Mouse (Mus musculus) heart, postnatal 0 days (tissue): ENCODE data around the gene Clic4. TPM values are rescaled to one million over a fixed set of nuclear protein-coding genes. Genes with fewer than 3 reads are reported as not detected.
A peak's percentile ranks its signal among the peaks of the same experiment; 100 is the strongest.

ENCODE experiments used
- ATAC-seq: fragments of 200-750 bp; cut with Nextera tagmentation; 2 replicates; pipeline ENCODE4 v1.8.0; 2017; ENCODE audit warnings: low read depth, moderate number of reproducible peaks, moderate library complexity; ENCODE audit not compliant: insufficient read depth
- DNase-seq: peaks from one replicate; pipeline ENCODE4 v3.0.0-alpha.2; 2016; ENCODE audit warnings: low spot score
- H3K27ac ChIP-seq: fragments of 300-500 bp; sonication (generic); 2 replicates; pipeline ENCODE4 v1.5.1; 2014; ENCODE audit warnings: low read depth, mild to moderate bottlenecking
- H3K27me3 ChIP-seq: fragments of 300-500 bp; sonication (generic); 2 replicates; pipeline ENCODE4 v1.6.1; 2014; ENCODE audit warnings: low read length, mixed read lengths; ENCODE audit not compliant: control insufficient read depth, insufficient read depth
- H3K36me3 ChIP-seq: fragments of 300-500 bp; sonication (generic); replicated peaks from 2 replicates; pipeline ENCODE4 v1.6.1; 2014; ENCODE audit warnings: low read length, mixed read lengths; ENCODE audit not compliant: control insufficient read depth, insufficient read depth
- H3K4me1 ChIP-seq: fragments of 300-500 bp; sonication (generic); 2 replicates; pipeline ENCODE4 v1.6.1; 2014; ENCODE audit warnings: antibody characterized with exemption; ENCODE audit not compliant: control insufficient read depth, insufficient read depth
- H3K4me2 ChIP-seq: fragments of 300-500 bp; sonication (generic); 2 replicates; pipeline ENCODE4 v1.6.1; 2014; ENCODE audit warnings: low read depth, mild to moderate bottlenecking, low read length, moderate library complexity
- H3K4me3 ChIP-seq: fragments of 300-500 bp; sonication (generic); 2 replicates; pipeline ENCODE4 v1.5.1; 2014; ENCODE audit warnings: low read depth, low read length
- H3K9ac ChIP-seq: fragments of 300-500 bp; sonication (generic); replicated peaks from 2 replicates; pipeline ENCODE4 v1.6.1; 2014; ENCODE audit warnings: low read depth, low read length, mixed read lengths
- H3K9me3 ChIP-seq: fragments of 300-500 bp; sonication (generic); replicated peaks from 2 replicates; pipeline ENCODE4 v1.6.1; 2016; ENCODE audit warnings: low read length; ENCODE audit not compliant: control insufficient read depth
- CTCF ChIP-seq: IDR thresholded peaks from 2 replicates; pipeline ENCODE4 v1.5.1; 2016; ENCODE audit warnings: antibody characterized with exemption, control low read depth, low read depth
- EP300 ChIP-seq: IDR thresholded peaks from 2 replicates; pipeline ENCODE4 v1.6.1; 2016; ENCODE audit warnings: antibody characterized with exemption, low read depth
- WGBS: fragments of 180-500 bp; shearing (Covaris S2); extraction: QIAGEN DNeasy Blood & Tissue Kit; methylation state at CpG from one replicate; pipeline ENCODE4 v1.1.7; 2014; 5-methylcytosine and 5-hydroxymethylcytosine counted together
- polyA plus RNA-seq: library from polyadenylated mRNA; unstranded; fragments of >200 nt; fragmentation: Nextera tagmentation; extraction: Ambion mirVana; gene quantifications from 2 replicates; pipeline ENCODE4 v1.2.1, GENCODE M21; 2015
- total RNA-seq: library from RNA; depleted of rRNA; stranded (reverse); fragments of >200 nt; gene quantifications from 2 replicates; pipeline ENCODE4 v1.2.3, GENCODE M21; 2014; ENCODE audit warnings: low replicate concordance

The Clic4 gene
- total and polyA plus RNA-seq, 2 experiments from 2014 or later = 235 to 239 TPM

DNA sequence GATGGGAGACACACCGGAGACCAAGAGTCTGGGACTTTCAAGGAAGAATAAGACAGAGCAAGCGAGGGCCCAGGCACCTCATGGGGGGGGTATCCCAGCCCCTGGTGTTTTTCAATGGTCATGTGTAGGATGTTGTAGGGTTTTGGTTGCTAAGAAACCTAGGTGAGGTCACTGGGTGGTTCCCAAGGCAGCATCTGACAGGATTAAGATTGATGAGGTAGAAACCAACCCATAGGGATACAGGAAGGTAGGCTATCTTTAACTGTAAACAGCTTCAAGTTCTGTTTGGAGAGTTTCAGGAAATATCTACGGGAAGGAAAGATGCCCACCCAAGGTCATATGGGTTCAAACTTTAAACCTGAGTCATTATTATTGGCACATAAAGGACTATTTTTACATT, 21.2 kb upstream of the Clic4 start:
- Histone ChIP-seq H3K4me2 (no peak overlapping the region), H3K4me3 (no peak overlapping the region), H3K9ac (no peak overlapping the region), H3K27ac (no peak overlapping the region), H3K36me3 (no peaks in the 10 kb centered on the region), H3K9me3 (no peaks in the 10 kb centered on the region), H3K4me1 (peaks cover 27% of the 10 kb centered on the region), H3K27me3 (no peaks in the 10 kb centered on the region)
- WGBS = 77% methylated on average over 3 of the region's 3 CpGs
- DNase-seq = no peak
- no peak for TF ChIP-seq EP300
- TF ChIP-seq CTCF = no peak
- ATAC-seq = no peak

DNA sequence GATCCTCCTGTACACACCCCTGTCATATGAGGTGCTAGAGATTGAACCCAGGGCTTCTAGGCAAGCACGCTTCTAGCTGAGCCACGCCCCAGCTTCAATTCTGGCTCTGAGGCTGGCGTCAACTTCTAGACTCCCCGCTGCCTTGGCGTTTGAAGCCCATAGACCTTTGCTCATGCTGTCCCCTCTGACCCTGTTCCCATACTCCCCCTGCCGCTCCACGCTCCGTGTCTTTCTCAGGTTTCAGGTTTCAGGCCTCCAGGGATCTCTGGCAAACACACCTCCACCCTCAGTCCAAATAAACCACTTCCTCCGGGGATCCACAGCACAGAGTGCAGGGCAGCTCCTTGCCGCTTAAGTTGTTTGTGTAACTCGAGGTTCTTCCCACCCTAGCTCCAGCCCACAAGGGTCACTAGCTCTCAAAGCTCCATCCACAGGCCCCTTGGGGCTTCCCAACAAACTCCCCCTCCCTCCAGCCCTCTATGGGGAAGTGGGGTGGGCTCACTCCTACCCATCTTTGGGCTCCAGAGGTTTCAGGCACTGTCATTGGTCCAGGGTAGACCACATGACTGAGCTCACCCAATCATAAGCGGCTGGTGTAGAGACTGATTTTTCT, 20.0 kb upstream of the Clic4 start:
- Histone ChIP-seq H3K27ac (0 out of 2 replicates have a peak overlapping the region, but pooled peaks have one; percentile 10), H3K9ac (no peak overlapping the region), H3K4me1 (peaks cover 24% of the 10 kb centered on the region), H3K4me2 (no peak overlapping the region; the same call in 1 of the 2 replicates), H3K4me3 (no peak overlapping the region), H3K36me3 (no peaks in the 10 kb centered on the region), H3K27me3 (no peaks in the 10 kb centered on the region), H3K9me3 (no peaks in the 10 kb centered on the region)
- ATAC-seq (peak; percentile 64), DNase-seq (peak; percentile 60)
- 17% methylated on average over 12 of the region's 12 CpGs for WGBS
- TF ChIP-seq CTCF = no peak
- TF ChIP-seq EP300 = no peak

DNA sequence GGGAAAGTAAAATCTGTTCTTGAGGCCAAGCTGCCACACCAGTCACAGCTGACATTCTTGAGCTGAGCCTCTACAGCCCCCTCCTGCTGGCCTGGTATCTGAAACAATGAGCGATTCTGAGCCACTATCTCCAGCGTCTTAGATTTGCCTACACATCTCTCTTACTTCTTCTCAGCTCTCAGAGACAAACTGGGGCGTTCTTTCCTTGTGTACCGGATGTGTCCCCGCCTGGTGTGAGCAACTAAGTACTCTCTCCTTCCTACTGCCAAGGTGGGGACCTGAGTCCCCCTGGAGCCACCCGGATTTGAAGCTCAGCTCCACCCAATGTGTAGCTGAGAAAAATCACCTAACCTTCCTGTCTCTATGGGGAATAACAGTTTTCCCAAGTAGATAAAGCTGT, 19.2 kb upstream of the Clic4 start:
- H3K27ac ChIP-seq = peak overlapping the region; percentile 26; the same call in 1 of the 2 replicates
- H3K4me1 ChIP-seq = peaks cover 29% of the 10 kb centered on the region
- no peaks in the 10 kb centered on the region for H3K9me3 ChIP-seq
- TF ChIP-seq EP300 = no peak
- TF ChIP-seq CTCF = no peak
- H3K4me3 ChIP-seq = no peak overlapping the region
- H3K4me2 ChIP-seq = no peak overlapping the region
- no peak for ATAC-seq
- DNase-seq = no peak
- H3K27me3 ChIP-seq = no peaks in the 10 kb centered on the region
- no peak overlapping the region for H3K9ac ChIP-seq
- WGBS = 31% methylated on average over 6 of the region's 6 CpGs
- H3K36me3 ChIP-seq = no peaks in the 10 kb centered on the region

DNA sequence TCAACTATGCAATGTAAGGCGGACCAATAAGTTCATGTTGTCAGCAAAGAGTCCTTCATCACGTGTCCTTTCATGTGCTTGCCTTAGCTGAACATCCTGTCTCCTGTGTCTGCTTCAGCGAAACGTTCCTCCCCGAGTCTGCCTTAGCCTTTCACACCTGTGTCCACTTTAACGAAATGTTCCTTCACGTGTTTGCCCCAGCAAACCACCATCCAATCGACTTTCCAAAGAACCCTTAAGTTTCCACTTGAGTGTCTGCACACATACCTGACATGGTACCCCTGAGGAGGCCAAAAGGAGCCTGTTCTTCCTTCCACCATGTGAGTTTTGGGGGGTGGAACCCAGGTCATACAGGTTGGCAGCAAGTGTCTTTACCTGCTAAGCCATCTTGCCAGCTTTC, 18.6 kb upstream of the Clic4 start:
- WGBS = 89% methylated on average over 8 of the region's 8 CpGs
- peaks cover 35% of the 10 kb centered on the region for H3K4me1 ChIP-seq
- TF ChIP-seq EP300 (no peak), CTCF (no peak)
- H3K9me3 ChIP-seq = no peaks in the 10 kb centered on the region
- H3K27me3 ChIP-seq = no peaks in the 10 kb centered on the region
- H3K9ac ChIP-seq = no peak overlapping the region
- H3K36me3 ChIP-seq = no peaks in the 10 kb centered on the region
- no peak overlapping the region for H3K4me3 ChIP-seq
- H3K4me2 ChIP-seq = no peak overlapping the region
- H3K27ac ChIP-seq = no peak overlapping the region
- ATAC-seq (no peak), DNase-seq (no peak)

DNA sequence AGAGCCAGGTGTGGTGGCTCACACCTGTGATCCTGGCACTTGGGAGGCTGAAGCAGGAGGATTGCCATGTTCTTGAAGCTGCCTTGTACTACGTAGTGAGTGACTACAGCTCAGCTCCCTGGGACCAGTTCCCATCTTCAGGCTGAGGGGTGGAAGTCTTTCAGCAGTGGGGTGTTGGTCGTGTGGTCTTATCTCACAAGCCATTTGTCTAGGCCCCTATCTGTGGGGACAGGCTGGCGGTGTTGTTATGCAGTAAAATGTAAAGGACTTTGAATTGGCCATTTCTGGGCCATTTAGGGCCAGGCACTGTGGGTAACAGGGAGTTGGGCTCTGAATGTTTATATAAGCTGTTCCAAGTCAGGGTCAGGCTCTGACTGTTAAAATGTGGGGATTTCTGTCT, 15.4 kb upstream of the Clic4 start:
- H3K4me2 ChIP-seq = no peak overlapping the region
- H3K9ac ChIP-seq = no peak overlapping the region
- DNase-seq = no peak
- no peak for ATAC-seq
- H3K27ac ChIP-seq = peak overlapping the region; percentile 80; the same call in 1 of the 2 replicates
- H3K4me3 ChIP-seq = no peak overlapping the region
- 59% methylated on average over 3 of the region's 3 CpGs for WGBS
- H3K36me3 ChIP-seq = no peaks in the 10 kb centered on the region
- TF ChIP-seq EP300 (no peak), CTCF (no peak)
- H3K9me3 ChIP-seq = no peaks in the 10 kb centered on the region
- H3K4me1 ChIP-seq = peaks cover 42% of the 10 kb centered on the region
- no peaks in the 10 kb centered on the region for H3K27me3 ChIP-seq
